Mouse (Mus musculus) neural tube, embryonic 14.5 days (tissue): ENCODE results near the gene Ntm. TPM values are rescaled to one million over a fixed set of nuclear protein-coding genes. Genes with fewer than 3 reads are reported as not detected.
A peak's percentile ranks its signal among the peaks of the same experiment; 100 is the strongest.

Experiments
- ATAC-seq: fragments of 200-750 bp; cut with Nextera tagmentation; 2 replicates; pipeline ENCODE4 v1.8.0; 2017; ENCODE audit warnings: low read depth, mild to moderate bottlenecking, moderate TSS enrichment, moderate library complexity
- H3K27ac ChIP-seq: fragments of 300-500 bp; sonication (generic); 2 replicates; pipeline ENCODE4 v1.5.1; 2014; ENCODE audit warnings: low read depth, mild to moderate bottlenecking, control low read depth, low read length, moderate library complexity, mixed read lengths
- H3K27me3 ChIP-seq: fragments of 300-500 bp; sonication (generic); 2 replicates; pipeline ENCODE4 v1.6.1; 2014; ENCODE audit warnings: low read length; ENCODE audit not compliant: control insufficient read depth, insufficient read depth
- H3K36me3 ChIP-seq: fragments of 300-500 bp; sonication (generic); 2 replicates; pipeline ENCODE4 v1.6.1; 2014; ENCODE audit warnings: low read length, mixed read lengths; ENCODE audit not compliant: control insufficient read depth, insufficient read depth
- H3K4me1 ChIP-seq: fragments of 300-500 bp; sonication (generic); 2 replicates; pipeline ENCODE4 v1.6.1; 2014; ENCODE audit warnings: low read length; ENCODE audit not compliant: control insufficient read depth, insufficient read depth
- H3K4me2 ChIP-seq: fragments of 300-500 bp; sonication (generic); 2 replicates; pipeline ENCODE4 v1.6.1; 2014; ENCODE audit warnings: mild to moderate bottlenecking, low read depth, low read length, control low read depth
- H3K4me3 ChIP-seq: fragments of 300-500 bp; sonication (generic); 2 replicates; pipeline ENCODE4 v1.5.1; 2014; ENCODE audit warnings: low read depth, low read length, control low read depth, mixed read lengths
- H3K9ac ChIP-seq: fragments of 300-500 bp; sonication (generic); replicated peaks from 2 replicates; pipeline ENCODE4 v1.6.1; 2014; ENCODE audit warnings: low read depth, mild to moderate bottlenecking, control low read depth, low read length, mixed read lengths
- H3K9me3 ChIP-seq: fragments of 300-500 bp; sonication (generic); 2 replicates; pipeline ENCODE4 v1.6.1; 2016; ENCODE audit warnings: low read length; ENCODE audit not compliant: control insufficient read depth
- WGBS: fragments of 180-500 bp; shearing (Covaris S2); extraction: QIAGEN DNeasy Blood & Tissue Kit; methylation state at CpG from one replicate; pipeline ENCODE4 v1.1.7; 2014; 5-methylcytosine and 5-hydroxymethylcytosine counted together
- polyA plus RNA-seq: library from polyadenylated mRNA; unstranded; fragments of >200 nt; fragmentation: Nextera tagmentation; extraction: Ambion mirVana; gene quantifications from 2 replicates; pipeline ENCODE4 v1.2.1, GENCODE M21; 2014

Ntm gene
- polyA plus RNA-seq, 1 experiment from 2014 or later: 237 TPM

DNA sequence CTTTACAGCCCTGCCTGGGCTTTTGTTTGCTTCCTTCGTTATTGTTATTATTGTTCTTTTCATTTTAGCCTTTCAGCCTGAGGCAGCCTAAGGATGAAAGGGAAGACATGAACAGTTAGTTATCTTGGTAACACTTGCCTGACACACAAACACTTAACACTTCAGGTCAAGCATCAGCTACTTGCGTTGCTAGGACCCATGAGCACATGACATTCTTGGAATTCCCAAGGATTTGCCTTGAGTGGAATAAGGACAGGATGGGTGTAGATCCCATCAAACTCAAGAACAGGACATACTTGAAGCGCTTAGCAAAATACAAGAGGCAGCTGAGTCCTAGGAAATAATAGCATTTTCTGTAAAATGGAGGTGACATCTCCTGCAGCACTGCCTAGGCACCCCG, 186.4 kb downstream of the Ntm start:
- WGBS: 89% methylated on average over 4 of the region's 4 CpGs
- Histone ChIP-seq H3K9me3 (no peaks in the 10 kb centered on the region), H3K4me1 (no peaks in the 10 kb centered on the region), H3K27ac (no peak overlapping the region), H3K36me3 (no peaks in the 10 kb centered on the region), H3K4me3 (no peak overlapping the region), H3K27me3 (no peaks in the 10 kb centered on the region), H3K4me2 (no peak overlapping the region), H3K9ac (no peak overlapping the region)
- ATAC-seq: no peak

DNA sequence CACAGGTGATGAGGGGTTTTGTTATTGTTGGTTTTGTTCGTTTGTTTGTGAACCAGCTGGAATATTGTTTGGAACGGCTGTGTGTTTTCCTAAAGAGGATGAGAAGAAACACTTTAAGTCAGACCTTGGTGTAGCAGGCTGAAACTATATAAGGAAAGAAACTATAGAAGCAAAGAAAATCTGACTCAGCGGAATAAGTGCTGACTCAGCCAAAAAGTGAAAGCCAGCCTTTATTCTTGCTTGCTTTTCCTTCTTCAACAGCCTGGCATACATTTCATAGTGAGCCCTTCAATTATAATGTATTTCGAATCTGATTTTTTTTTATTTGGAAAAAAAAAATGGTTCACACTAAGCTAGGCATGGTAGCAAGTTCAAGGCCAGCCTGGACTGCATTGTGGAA, 186.9 kb downstream of the Ntm start:
- no peak overlapping the region for H3K9ac ChIP-seq
- no peaks in the 10 kb centered on the region for H3K4me1 ChIP-seq
- H3K27me3 ChIP-seq: no peaks in the 10 kb centered on the region
- no peak for ATAC-seq
- H3K9me3 ChIP-seq: no peaks in the 10 kb centered on the region
- no peak overlapping the region for H3K4me2 ChIP-seq
- no peak overlapping the region for H3K27ac ChIP-seq
- H3K4me3 ChIP-seq: no peak overlapping the region
- H3K36me3 ChIP-seq: no peaks in the 10 kb centered on the region
- 84% methylated on average over 4 of the region's 4 CpGs for WGBS

DNA sequence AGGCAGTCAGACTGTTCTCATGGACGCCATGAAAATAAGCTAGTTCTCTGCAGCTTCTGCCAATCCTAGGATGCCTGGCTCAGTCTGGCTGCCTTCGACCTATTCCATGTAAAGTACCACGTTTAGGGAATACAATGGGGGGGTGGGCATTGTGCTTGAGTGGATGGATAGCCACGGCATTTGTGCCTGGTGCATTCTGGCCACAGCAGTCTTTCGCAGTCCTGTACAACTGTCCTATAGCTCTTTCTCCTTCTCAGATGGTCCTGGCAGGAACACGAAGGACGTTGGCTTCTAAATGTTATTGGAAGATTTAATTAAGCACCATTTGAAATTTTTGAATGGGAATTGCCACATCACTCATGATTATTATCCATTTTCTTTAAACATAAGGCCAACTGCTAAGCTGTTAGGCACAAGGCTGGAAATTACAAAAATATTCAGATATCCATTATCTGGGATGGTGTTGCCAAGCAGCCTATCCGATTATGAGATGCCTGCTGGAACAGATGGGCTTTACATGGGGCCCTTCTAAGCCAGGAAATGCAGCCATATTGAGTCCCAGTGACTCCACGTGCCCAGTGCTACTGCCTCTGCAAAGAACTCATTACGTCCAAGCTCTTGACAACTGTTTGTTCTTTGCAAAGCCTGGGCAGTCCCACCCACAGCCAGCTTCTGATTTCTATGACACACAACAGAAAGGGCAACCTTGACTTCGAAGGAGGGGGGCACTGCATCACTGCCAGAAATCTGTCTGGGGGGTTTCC, 190.1 kb downstream of the Ntm start:
- H3K4me3 ChIP-seq: no peak overlapping the region
- H3K9me3 ChIP-seq: no peaks in the 10 kb centered on the region
- H3K27me3 ChIP-seq: no peaks in the 10 kb centered on the region
- H3K36me3 ChIP-seq: no peaks in the 10 kb centered on the region
- no peak; the same call in 1 of the 2 replicates for ATAC-seq
- H3K27ac ChIP-seq: no peak overlapping the region
- no peak overlapping the region for H3K4me2 ChIP-seq
- H3K9ac ChIP-seq: no peak overlapping the region
- no peaks in the 10 kb centered on the region for H3K4me1 ChIP-seq
- WGBS: 67% methylated on average over 11 of the region's 11 CpGs

DNA sequence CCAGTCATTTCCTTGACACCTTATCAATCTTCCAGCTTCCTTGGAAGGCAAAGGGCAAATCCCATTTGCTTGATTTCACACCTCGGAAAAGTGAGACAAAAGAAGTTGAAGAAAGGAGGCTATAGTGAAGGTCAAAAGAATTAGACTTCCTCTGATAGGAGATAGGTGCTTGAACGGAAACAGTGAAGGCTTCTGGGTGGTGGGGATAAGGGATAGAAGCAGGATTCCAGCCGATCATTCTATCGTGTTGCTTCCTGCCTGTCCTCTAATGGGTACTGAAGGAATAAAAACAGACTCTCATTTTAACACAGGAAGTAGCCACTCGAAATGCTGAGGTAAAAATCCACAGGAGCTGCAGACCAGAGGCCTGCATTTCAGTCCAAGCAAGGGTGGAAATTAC, 191.1 kb downstream of the Ntm start:
- H3K4me1 ChIP-seq: no peaks in the 10 kb centered on the region
- H3K36me3 ChIP-seq: no peaks in the 10 kb centered on the region
- 39% methylated on average over 5 of the region's 5 CpGs for WGBS
- H3K4me3 ChIP-seq: no peak overlapping the region
- no peak overlapping the region for H3K9ac ChIP-seq
- no peaks in the 10 kb centered on the region for H3K9me3 ChIP-seq
- no peak for ATAC-seq
- H3K27ac ChIP-seq: no peak overlapping the region
- no peaks in the 10 kb centered on the region for H3K27me3 ChIP-seq
- H3K4me2 ChIP-seq: no peak overlapping the region

DNA sequence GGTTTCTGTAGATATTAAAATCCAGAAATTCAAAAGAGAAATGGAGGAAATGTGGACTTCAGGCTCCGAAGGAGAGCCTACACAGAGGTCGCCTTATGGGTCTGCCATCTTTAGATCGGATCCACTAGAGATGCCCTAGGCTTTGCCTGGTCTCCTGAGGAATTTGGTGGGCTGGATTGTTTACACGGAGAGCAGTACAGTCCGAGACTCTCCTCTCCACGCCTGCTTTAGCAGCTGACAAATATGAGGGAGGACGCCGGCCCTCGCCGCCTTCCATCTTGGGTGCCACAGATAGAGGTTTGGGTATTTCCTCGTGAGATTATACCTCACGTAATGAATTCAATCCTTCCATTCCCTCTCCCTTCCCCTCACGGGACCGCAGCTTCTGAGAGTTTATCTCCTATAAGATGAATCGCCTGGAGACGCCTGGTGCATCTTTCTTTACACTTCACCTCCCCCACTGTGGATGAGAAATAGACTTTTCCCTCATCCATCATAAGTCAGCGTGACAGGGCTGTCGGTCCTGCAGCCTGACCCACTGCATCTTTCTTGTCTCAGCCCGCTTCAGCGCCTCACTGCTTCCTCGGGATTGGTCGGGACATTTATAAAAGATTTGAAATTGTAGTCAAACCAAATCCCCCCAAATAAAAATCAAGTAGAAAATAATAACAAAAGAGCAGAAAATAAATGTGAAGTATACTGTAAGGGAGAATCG, 191.7 kb downstream of the Ntm start:
- no peak overlapping the region for H3K4me2 ChIP-seq
- 73% methylated on average over 23 of the region's 23 CpGs for WGBS
- H3K27me3 ChIP-seq: no peaks in the 10 kb centered on the region
- H3K4me1 ChIP-seq: no peaks in the 10 kb centered on the region; the same call in 1 of the 2 replicates
- H3K9me3 ChIP-seq: no peaks in the 10 kb centered on the region
- no peaks in the 10 kb centered on the region for H3K36me3 ChIP-seq
- H3K4me3 ChIP-seq: no peak overlapping the region
- ATAC-seq: no peak
- no peak overlapping the region for H3K9ac ChIP-seq
- H3K27ac ChIP-seq: no peak overlapping the region

DNA sequence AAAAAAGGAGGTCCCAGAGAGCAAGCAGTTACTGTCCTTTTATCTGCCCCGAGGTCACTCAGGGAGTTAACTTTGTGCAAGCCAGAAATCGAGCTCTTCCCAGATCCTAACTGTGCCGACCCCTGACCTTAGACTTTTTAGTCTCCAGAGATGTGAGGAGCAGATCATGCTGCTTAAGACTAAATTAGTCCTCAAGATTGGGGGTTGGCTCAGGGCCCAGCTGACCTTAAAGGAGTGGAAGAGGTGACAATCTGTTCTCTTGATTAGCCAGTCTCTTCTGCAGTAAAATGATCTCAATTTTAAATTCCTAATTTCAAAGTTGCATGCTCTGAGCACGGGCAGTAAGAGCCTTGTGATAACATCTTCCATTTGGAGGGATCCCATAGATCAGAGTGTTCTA, 193.6 kb downstream of the Ntm start:
- Histone ChIP-seq H3K4me1 (no peaks in the 10 kb centered on the region; the same call in 1 of the 2 replicates), H3K27me3 (no peaks in the 10 kb centered on the region), H3K9me3 (no peaks in the 10 kb centered on the region), H3K27ac (no peak overlapping the region), H3K36me3 (no peaks in the 10 kb centered on the region), H3K4me2 (no peak overlapping the region), H3K9ac (no peak overlapping the region), H3K4me3 (no peak overlapping the region)
- ATAC-seq: no peak
- 61% methylated on average over 4 of the region's 4 CpGs for WGBS

DNA sequence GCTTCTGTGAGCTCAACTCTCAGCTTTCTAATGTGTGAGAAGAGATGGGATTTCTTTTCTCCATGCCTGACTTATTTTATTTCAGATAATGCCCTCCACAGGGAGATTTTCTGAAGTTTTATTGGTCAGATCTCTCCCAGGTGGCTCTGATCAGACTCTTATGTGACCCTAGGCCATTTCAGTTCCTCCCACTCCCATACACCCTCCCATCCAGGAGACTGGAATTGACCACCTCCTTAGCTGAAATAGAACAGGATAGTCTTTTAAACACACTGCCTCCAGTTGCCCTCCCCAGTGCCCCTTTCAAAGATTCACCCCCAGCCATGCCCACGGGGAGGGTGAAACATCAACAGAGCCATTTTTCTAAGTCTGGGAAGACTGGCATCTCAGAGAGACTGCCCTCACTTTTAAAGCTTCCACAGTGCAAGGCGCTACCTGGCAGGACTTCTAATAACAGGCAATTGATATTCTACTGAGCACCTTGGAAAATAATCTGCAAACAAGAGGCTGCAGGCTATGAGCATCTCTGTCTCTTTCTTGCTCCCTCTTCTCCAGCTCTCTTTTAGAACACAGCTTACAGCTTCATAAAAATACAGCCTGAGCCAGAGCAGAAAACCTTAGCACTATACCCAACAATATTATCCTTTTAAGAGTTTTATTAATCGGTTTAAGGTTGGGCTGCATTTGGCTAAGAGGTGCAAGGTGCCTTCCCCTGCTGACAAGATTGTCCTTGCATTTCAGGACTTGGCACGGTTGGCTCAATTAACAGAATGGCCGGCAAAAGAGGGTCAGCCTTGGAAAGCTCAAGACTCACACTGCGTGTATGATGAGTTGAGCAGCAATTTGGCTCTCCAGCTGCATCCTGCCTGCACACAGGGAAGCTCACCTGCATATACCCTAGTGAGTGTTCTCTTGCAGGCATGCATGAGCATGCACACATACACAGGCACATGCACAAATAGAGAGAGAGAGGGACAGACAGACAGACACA, 196.7 kb downstream of the Ntm start:
- ATAC-seq: no peak

DNA sequence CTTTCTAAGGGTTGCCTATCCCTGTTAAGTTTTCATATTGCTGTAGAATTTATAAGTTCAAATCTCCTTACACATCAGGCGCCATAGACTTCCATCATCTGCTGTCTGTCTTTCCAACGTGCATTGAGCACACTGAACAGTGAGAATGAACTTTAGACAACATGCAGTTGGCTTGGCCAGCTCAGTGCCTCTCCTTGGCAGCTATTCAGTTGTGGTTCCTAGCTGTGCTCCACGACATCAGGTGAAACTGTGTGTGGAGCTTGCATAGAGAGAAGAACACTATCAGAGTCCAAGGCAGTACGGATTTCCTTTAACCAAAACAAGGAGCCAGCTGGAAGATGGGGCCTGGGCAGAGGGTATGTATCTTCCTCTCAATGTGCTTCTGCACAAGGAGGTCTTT, 199.6 kb downstream of the Ntm start:
- no peak overlapping the region for H3K9ac ChIP-seq
- no peak overlapping the region for H3K4me2 ChIP-seq
- no peak overlapping the region for H3K4me3 ChIP-seq
- no peak for ATAC-seq
- H3K27ac ChIP-seq: no peak overlapping the region
- no peaks in the 10 kb centered on the region for H3K27me3 ChIP-seq
- H3K9me3 ChIP-seq: no peaks in the 10 kb centered on the region
- WGBS: 91% methylated on average over 4 of the region's 4 CpGs
- H3K4me1 ChIP-seq: no peaks in the 10 kb centered on the region; the same call in 1 of the 2 replicates
- no peaks in the 10 kb centered on the region for H3K36me3 ChIP-seq

More for the DNA sequence above, 196.7 kb downstream of the Ntm start:
- WGBS: 71% methylated on average over 6 of the region's 6 CpGs
- H3K4me3 ChIP-seq: no peak overlapping the region
- H3K27ac ChIP-seq: 0 out of 2 replicates have a peak overlapping the region, but pooled peaks have one; percentile 40
- H3K4me1 ChIP-seq: no peaks in the 10 kb centered on the region; the same call in 1 of the 2 replicates
- no peaks in the 10 kb centered on the region for H3K9me3 ChIP-seq
- H3K36me3 ChIP-seq: no peaks in the 10 kb centered on the region
- H3K27me3 ChIP-seq: no peaks in the 10 kb centered on the region
- no peak overlapping the region for H3K4me2 ChIP-seq
- H3K9ac ChIP-seq: no peak overlapping the region
